Mouse (Mus musculus) intestine, postnatal 0 days (tissue): Measurements from ENCODE around the gene Htr6. TPM values are rescaled to one million over a fixed set of nuclear protein-coding genes. Genes with fewer than 3 reads are reported as not detected.

Source experiments
- ATAC-seq: fragments of 200-750 bp; cut with Nextera tagmentation; 2 replicates; pipeline ENCODE4 v1.8.0; 2017; ENCODE audit warnings: mild to moderate bottlenecking, moderate TSS enrichment, moderate library complexity
- H3K27ac ChIP-seq: fragments of 300-500 bp; sonication (generic); 2 replicates; pipeline ENCODE4 v1.5.1; 2014; ENCODE audit warnings: mild to moderate bottlenecking, low read depth, low read length, moderate library complexity
- H3K27me3 ChIP-seq: fragments of 300-500 bp; sonication (generic); replicated peaks from 2 replicates; pipeline ENCODE4 v1.6.1; 2014; ENCODE audit warnings: low read length, mixed read lengths; ENCODE audit not compliant: control insufficient read depth, insufficient read depth
- H3K36me3 ChIP-seq: fragments of 300-500 bp; sonication (generic); 2 replicates; pipeline ENCODE4 v1.6.1; 2014; ENCODE audit warnings: mild to moderate bottlenecking, moderate library complexity; ENCODE audit not compliant: control insufficient read depth, insufficient read depth
- H3K4me1 ChIP-seq: fragments of 300-500 bp; sonication (generic); replicated peaks from 2 replicates; pipeline ENCODE4 v1.6.1; 2014; ENCODE audit warnings: antibody characterized with exemption, low read length, mixed read lengths; ENCODE audit not compliant: control insufficient read depth, insufficient read depth
- H3K4me2 ChIP-seq: fragments of 300-500 bp; sonication (generic); replicated peaks from 2 replicates; pipeline ENCODE4 v1.6.1; 2014; ENCODE audit warnings: low read depth, mild to moderate bottlenecking, moderate library complexity
- H3K4me3 ChIP-seq: fragments of 300-500 bp; sonication (generic); 2 replicates; pipeline ENCODE4 v1.5.1; 2014; ENCODE audit warnings: low read depth, low read length
- H3K9ac ChIP-seq: fragments of 300-500 bp; sonication (generic); 2 replicates; pipeline ENCODE4 v1.6.1; 2014; ENCODE audit warnings: mild to moderate bottlenecking, low read depth, low read length
- H3K9me3 ChIP-seq: fragments of 300-500 bp; sonication (generic); 2 replicates; pipeline ENCODE4 v1.6.1; 2016; ENCODE audit warnings: mixed run types; ENCODE audit not compliant: control insufficient read depth
- CTCF ChIP-seq: sonication (generic); IDR thresholded peaks from 2 replicates; pipeline ENCODE4 v1.5.1; 2016; ENCODE audit warnings: low read depth, mild to moderate bottlenecking, control low read depth, antibody characterized with exemption, moderate library complexity
- WGBS: fragments of 180-500 bp; shearing (Covaris S2); extraction: QIAGEN DNeasy Blood & Tissue Kit; methylation state at CpG from one replicate; pipeline ENCODE4 v1.1.7; 2014; 5-methylcytosine and 5-hydroxymethylcytosine counted together
- polyA plus RNA-seq: library from polyadenylated mRNA; unstranded; fragments of >200 nt; fragmentation: Nextera tagmentation; extraction: Ambion mirVana; gene quantifications from 2 replicates; pipeline ENCODE4 v1.2.1, GENCODE M21; 2015

Htr6 gene
- polyA plus RNA-seq, 1 experiment from 2014 or later, result not detected

DNA sequence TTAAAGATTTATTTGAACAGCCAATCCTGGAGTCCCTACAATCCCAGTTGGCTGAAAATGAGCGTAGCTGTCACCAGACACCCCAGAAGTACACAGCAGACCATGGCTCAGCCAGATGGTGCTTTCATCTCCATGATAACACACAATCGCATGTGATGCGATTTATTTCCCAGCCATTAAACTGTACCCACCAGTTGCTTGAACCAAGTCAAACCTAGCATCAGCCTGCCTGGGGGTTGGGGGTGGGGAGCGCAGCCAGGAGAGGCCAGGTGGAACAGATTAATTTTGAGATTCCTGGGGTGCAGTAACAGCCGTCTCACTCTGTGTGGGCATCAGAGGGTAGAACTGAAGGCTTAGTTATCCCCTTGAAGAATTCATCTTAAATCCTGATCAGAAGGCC, 29.0 kb downstream of the Htr6 start:
- no peak for TF ChIP-seq CTCF
- Histone ChIP-seq H3K9ac (no peak overlapping the region), H3K27me3 (no peaks in the 10 kb centered on the region), H3K4me1 (no peaks in the 10 kb centered on the region), H3K36me3 (no peaks in the 10 kb centered on the region; the same call in 1 of the 2 replicates), H3K9me3 (no peaks in the 10 kb centered on the region), H3K4me2 (no peak overlapping the region), H3K27ac (no peak overlapping the region), H3K4me3 (no peak overlapping the region)
- no peak for ATAC-seq
- 92% methylated on average over 5 of the region's 5 CpGs for WGBS

DNA sequence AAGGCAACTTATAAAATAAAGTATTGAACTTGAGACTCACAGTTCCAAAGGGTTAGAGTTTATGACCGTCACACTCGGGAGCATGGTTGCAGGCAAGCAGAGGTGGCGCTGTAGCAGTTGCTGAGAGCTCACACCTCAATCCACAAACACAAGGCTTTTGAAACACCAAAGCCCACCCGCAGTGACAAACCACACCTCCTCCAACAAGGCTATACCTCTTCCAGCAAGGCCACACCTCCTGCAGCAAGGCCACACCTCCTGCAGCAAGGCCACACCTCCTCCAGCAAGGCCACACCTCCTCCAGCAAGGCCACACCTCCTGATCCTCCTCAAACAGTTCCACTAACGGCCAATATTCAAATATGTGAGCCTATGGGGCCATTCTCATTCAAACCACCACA, 30.8 kb downstream of the Htr6 start:
- Histone ChIP-seq H3K36me3 (no peaks in the 10 kb centered on the region; the same call in 1 of the 2 replicates), H3K27me3 (no peaks in the 10 kb centered on the region), H3K9ac (no peak overlapping the region), H3K4me2 (no peak overlapping the region), H3K27ac (no peak overlapping the region), H3K4me1 (no peaks in the 10 kb centered on the region), H3K4me3 (no peak overlapping the region), H3K9me3 (no peaks in the 10 kb centered on the region)
- ATAC-seq, result no peak
- no peak for TF ChIP-seq CTCF
- WGBS, result 86% methylated on average over 5 of the region's 5 CpGs

DNA sequence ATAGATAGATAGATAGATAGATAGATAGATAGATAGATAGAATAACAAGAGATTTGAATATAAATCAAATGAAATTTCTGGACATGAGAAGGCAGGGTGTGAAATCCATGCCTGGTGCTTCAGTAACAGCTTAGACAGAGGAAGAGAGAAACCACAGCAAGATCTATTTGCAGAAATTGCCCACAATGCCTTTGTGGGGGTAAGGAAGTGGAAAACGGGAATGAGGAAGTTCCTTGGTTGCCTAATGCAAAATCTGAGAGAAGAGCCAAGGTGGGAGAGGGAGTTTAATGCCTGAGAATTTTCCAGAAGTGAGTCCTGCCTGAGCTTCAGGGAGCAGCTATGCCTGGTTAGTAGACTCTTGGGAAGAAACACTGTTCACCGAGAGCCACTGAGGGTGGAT, 31.8 kb downstream of the Htr6 start:
- no peak for ATAC-seq
- no peak for TF ChIP-seq CTCF
- H3K4me2 ChIP-seq, result no peak overlapping the region
- H3K4me1 ChIP-seq, result no peaks in the 10 kb centered on the region
- no peak overlapping the region for H3K4me3 ChIP-seq
- H3K9me3 ChIP-seq, result no peaks in the 10 kb centered on the region
- H3K36me3 ChIP-seq, result peaks cover 5% of the 10 kb centered on the region; the same call in 1 of the 2 replicates
- 88% methylated on average over 2 of the region's 2 CpGs for WGBS
- no peaks in the 10 kb centered on the region for H3K27me3 ChIP-seq
- no peak overlapping the region for H3K9ac ChIP-seq
- no peak overlapping the region for H3K27ac ChIP-seq

DNA sequence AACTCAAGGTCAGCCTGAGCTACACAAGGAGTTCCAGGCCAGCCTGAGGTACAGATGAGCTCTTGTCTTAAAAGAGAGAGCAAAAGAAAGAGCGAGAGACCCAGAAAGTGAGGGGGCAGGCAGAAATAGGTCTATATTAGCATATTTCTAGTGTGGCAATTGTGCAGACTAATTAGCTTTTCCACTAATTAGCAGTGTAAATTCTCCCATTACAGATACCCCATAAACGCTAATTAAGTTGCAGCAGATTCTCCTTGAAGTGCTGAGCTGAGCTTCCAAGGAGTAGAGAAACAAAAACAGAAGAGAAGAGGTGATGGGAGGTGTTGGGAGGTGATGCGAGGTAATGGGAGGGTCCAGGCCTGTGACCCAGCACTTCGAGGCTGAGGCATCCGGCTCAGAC, 32.8 kb downstream of the Htr6 start:
- Histone ChIP-seq H3K9me3 (no peaks in the 10 kb centered on the region), H3K27ac (no peak overlapping the region), H3K4me1 (no peaks in the 10 kb centered on the region), H3K36me3 (peaks cover 10% of the 10 kb centered on the region; the same call in 1 of the 2 replicates), H3K9ac (no peak overlapping the region), H3K4me2 (no peak overlapping the region), H3K4me3 (no peak overlapping the region), H3K27me3 (no peaks in the 10 kb centered on the region)
- no peak for TF ChIP-seq CTCF
- WGBS, result 79% methylated on average over 5 of the region's 5 CpGs
- ATAC-seq, result no peak

DNA sequence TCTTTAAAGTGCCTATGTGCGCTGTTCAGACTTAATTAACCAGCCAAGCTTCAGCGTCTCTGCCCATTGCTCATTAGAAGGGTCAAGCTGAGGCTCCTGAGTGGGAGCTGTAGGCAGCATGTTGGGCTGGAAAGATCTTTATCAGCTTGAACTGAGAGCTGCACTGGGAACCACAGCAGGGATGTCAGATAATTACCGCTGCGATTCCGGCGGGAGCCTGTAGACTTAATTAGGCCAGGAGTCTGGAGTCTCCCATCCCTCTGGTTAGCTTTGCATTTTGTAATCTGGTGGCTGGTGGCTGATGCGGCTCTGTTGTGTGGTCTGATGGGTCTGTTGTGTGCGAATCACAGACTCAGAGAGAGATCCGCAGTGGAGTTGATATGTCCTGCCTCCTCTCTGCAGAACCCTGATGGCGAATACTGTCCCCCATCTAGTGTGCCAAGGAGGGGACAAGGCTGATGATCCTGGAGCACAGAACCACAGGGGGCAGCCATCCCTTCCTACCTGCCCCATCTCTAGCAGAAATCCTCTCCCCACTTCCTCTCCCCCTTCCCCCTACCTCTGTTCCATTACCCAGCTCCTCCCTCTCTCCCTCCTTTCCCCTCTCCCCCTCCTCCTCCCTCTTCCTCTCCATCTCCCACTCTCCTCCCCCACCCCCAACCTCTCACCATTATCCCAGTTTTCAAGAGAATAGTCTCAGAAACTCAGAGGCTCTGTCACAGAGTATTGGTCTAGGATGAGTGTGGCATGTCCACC, 35.1 kb downstream of the Htr6 start:
- no peaks in the 10 kb centered on the region for H3K4me1 ChIP-seq
- no peak for TF ChIP-seq CTCF
- no peaks in the 10 kb centered on the region for H3K9me3 ChIP-seq
- no peak for ATAC-seq
- H3K27ac ChIP-seq, result no peak overlapping the region
- 35% methylated on average over 10 of the region's 10 CpGs for WGBS
- no peak overlapping the region for H3K4me3 ChIP-seq
- no peak overlapping the region for H3K9ac ChIP-seq
- no peaks in the 10 kb centered on the region for H3K27me3 ChIP-seq
- peaks cover 28% of the 10 kb centered on the region for H3K36me3 ChIP-seq
- H3K4me2 ChIP-seq, result no peak overlapping the region

DNA sequence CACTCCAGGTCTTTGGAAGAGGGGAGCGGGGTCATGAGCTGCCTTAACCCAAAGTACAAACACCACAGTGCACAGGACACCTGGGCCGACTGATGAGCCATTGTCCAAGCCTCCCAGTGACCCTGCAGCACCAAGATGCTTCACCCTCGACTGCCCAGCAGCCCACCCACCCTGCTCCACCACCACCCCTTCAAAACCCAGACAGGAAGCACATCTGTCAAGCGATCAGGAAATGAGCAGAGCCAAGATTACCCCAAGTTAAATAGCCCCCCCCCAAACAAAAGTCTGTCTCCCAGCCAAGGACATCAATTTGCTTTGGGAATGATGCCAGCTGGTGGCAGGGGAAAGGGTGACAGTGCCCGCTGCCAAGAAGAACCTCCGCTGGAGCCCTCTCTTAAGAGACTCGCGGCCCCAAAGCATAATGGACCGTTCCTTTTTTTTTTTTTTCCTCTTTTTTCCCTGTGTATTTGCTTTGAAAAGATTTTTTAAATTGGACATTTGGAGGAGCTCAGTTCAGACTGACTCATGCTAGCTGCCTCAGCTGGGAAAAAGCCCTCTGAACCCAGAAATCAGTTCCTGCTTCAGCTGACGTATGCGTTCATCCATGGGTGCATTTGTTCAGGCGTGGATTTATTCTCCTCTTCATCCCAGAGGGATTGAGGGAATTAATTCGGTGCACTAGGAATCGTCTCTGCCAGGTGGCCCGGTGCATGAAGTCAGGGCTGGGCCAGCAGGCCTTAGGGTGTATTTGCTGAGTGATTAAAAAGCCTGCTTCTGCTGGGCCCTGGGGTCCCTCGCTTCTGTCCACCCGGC, 37.4 kb downstream of the Htr6 start:
- Histone ChIP-seq H3K27me3 (no peaks in the 10 kb centered on the region), H3K27ac (no peak overlapping the region), H3K36me3 (peaks cover 28% of the 10 kb centered on the region), H3K4me3 (no peak overlapping the region), H3K9ac (no peak overlapping the region), H3K4me2 (no peak overlapping the region), H3K4me1 (no peaks in the 10 kb centered on the region), H3K9me3 (no peaks in the 10 kb centered on the region)
- WGBS, result 63% methylated on average over 17 of the region's 17 CpGs
- no peak for ATAC-seq
- no peak for TF ChIP-seq CTCF
